Mouse (Mus musculus) gastrocnemius, postnatal 10 days (tissue): ENCODE data around the gene Pla2g6. TPM values are rescaled to one million over a fixed set of nuclear protein-coding genes. Genes with fewer than 3 reads are reported as not detected.
A peak's percentile ranks its signal among the peaks of the same experiment; 100 is the strongest.

Source experiments
- DNase-seq: peaks from one replicate; pipeline ENCODE4 v3.0.0; 2021; ENCODE audit warnings: mixed read lengths
- total RNA-seq, 2 experiments: library from RNA; stranded (reverse); gene quantifications; 2 replicates each; pipeline ENCODE4 v1.2.3; 2021

Pla2g6 gene
- total RNA-seq, 2 experiments from 2014 or later, result 9.2 to 9.8 TPM

GRCm38 (mm10) chr15:79271124-79271746, 57.0 kb downstream of the Pla2g6 start:
- peak; percentile 56 for DNase-seq

- peak; percentile 78 for DNase-seq
These were observed 57.7 kb downstream of the Pla2g6 start for GRCm38 (mm10) chr15:79270317-79271123.

- no peak for DNase-seq
These were observed 59.7 kb downstream of the Pla2g6 start for GRCm38 (mm10) chr15:79268521-79268920.

- no peak for DNase-seq
These were observed 62.8 kb downstream of the Pla2g6 start for GRCm38 (mm10) chr15:79265384-79265783.

- DNase-seq, result no peak
These were observed 64.5 kb downstream of the Pla2g6 start for GRCm38 (mm10) chr15:79263726-79264125.

- no peak for DNase-seq
These were observed 65.3 kb downstream of the Pla2g6 start for GRCm38 (mm10) chr15:79262786-79263309.

- no peak for DNase-seq
These were observed 65.8 kb downstream of the Pla2g6 start for GRCm38 (mm10) chr15:79262375-79262774.

- DNase-seq, result no peak
These were observed 66.4 kb downstream of the Pla2g6 start for GRCm38 (mm10) chr15:79261757-79262156.

GRCm38 (mm10) chr15:79261095-79261725, 67.0 kb downstream of the Pla2g6 start:
- DNase-seq, result peak; percentile 48

GRCm38 (mm10) chr15:79258521-79258920, 69.7 kb downstream of the Pla2g6 start:
- DNase-seq, result no peak

GRCm38 (mm10) chr15:79254661-79255060, 73.5 kb downstream of the Pla2g6 start, which contains the start of gene Slc16a8:
Gene Slc16a8 (minus strand): TSS chr15:79254761.
- DNase-seq, result no peak

GRCm38 (mm10) chr15:79252580-79252979, 75.6 kb downstream of the Pla2g6 start:
- no peak for DNase-seq

GRCm38 (mm10) chr15:79251781-79252491, 76.3 kb downstream of the Pla2g6 start:
- DNase-seq, result no peak

- DNase-seq, result no peak
These were observed 77.0 kb downstream of the Pla2g6 start for GRCm38 (mm10) chr15:79251168-79251567.

- no peak for DNase-seq
These were observed 78.0 kb downstream of the Pla2g6 start for GRCm38 (mm10) chr15:79250236-79250635.

GRCm38 (mm10) chr15:79245321-79245720, 82.9 kb downstream of the Pla2g6 start:
- no peak for DNase-seq

GRCm38 (mm10) chr15:79244071-79244893, 83.9 kb downstream of the Pla2g6 start:
- DNase-seq, result no peak

GRCm38 (mm10) chr15:79243234-79244042, 84.8 kb downstream of the Pla2g6 start:
- DNase-seq, result peak; percentile 95

GRCm38 (mm10) chr15:79242574-79243233, 85.5 kb downstream of the Pla2g6 start:
- no peak for DNase-seq

- DNase-seq, result no peak
These were observed 90.2 kb downstream of the Pla2g6 start for GRCm38 (mm10) chr15:79238036-79238435.
